In genomic region chr16:17466875-17467663, GRCm38 (mm10) we compare ENCODE assay signal across 19 mouse cellular contexts.
"Had no signal": no experiment of that assay in that cellular context is flagged by ENCODE, and none has a peak within 500 bp of the region (broad histone marks: within the 10 kb centered on the region; RNA-seq: fewer than 3 reads in every experiment).

No protein-coding gene starts in this region.

- H3K4me3 ChIP-seq: kidney, embryonic 15.5 days; limb, embryonic 12.5 days; limb, embryonic 15.5 days; megakaryocyte, embryonic 14.5 days had no signal

- H3K27ac ChIP-seq: kidney, embryonic 15.5 days; limb, embryonic 12.5 days; limb, embryonic 15.5 days; liver, embryonic 14.5 days had no signal

- H3K4me2 ChIP-seq: kidney, embryonic 15.5 days; limb, embryonic 12.5 days; limb, embryonic 15.5 days; liver, embryonic 11.5 days; lung, embryonic 14.5 days; midbrain, embryonic 11.5 days had no signal

- ATAC-seq: liver, postnatal 0 days; lung, postnatal 0 days had no signal

- DNase-seq: kidney, adult 8-10 months; kidney, postnatal 14 days; kidney, postnatal 4 days; left cerebral cortex, postnatal 4 days; liver, postnatal 0 days; lung, embryonic 14.5 days; lung, postnatal 36 days; midbrain, embryonic 14.5 days; spleen, adult 18-20 months; thymus, adult 2 months; thymus, postnatal 14 days had no signal

- H3K9ac ChIP-seq: kidney, embryonic 15.5 days; limb, embryonic 12.5 days; limb, embryonic 15.5 days; liver, embryonic 14.5 days; liver, postnatal 0 days; lung, embryonic 14.5 days had no signal

- H3K4me1 ChIP-seq: kidney, embryonic 15.5 days; limb, embryonic 15.5 days had no signal

- H3K9me3 ChIP-seq: kidney, embryonic 15.5 days; limb, embryonic 12.5 days; limb, embryonic 15.5 days; megakaryocyte, embryonic 14.5 days had no signal

- H3K27me3 ChIP-seq: kidney, embryonic 15.5 days; limb, embryonic 12.5 days; limb, embryonic 15.5 days; megakaryocyte, embryonic 14.5 days had no signal
